Mouse (Mus musculus): ENCODE data around the gene Cfb.

DNA sequence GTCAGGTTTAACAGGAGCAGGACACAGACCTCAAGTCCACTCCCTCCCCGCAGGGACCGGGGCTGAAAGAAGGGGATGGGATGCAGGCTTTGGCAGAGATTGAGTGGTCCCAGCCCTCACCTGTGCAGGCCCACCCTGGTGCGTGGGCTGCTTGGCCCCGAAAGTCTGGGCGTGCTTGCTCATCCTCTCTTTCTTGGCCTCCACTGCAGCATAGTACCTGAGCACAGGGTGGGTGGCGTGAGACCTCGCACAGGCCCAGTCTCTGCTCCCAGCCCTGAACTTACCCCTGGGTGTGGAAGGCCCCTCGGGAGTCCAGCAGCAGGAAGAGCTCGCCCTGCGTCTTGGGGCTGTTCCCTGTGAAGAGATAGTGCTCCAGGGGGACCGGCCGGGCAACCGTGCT, 17.4 kb downstream of the Cfb start:
- TF ChIP-seq CTCF (IDR thresholded peaks at IDR 0.05; ENCODE audit: borderline replicate concordance, control insufficient read depth, extremely low read depth, insufficient read depth, low read length, poor library complexity) = no peak
- no peak for TF ChIP-seq POLR2A (IDR thresholded peaks at IDR 0.05; ENCODE audit: control insufficient read depth, extremely low read depth, insufficient read depth, low read length, poor library complexity)

Data from thymus, adult 2 months (tissue).